8 mouse cellular contexts compared by ENCODE assay signal in the genomic region with DNA sequence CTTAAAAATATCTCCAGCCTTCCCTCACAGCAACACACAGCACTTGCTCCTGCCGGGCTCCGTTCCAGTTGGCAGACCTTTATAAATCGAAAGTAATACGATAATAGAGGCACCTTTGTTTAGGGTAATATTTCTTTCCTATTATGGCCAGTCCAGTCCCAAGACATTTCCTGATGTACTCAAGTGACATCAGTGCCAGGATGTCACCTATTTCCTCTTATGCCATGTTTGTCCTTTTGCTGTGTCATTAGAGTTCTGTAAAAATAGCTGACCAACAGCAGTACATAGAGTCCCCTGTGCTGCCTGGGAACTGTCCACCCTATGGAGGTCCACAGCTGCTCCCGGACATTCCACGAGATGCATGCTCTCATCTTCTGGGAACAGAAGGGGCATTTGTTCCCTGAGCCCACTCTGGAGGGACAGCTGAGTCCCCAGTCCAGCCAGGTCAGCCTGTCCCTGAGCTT.
DNase-seq lines count a peak whose midpoint lies in the region; ATAC-seq and TF ChIP-seq lines count a peak whose summit lies in the region.

No protein-coding gene starts in this region.

- no peaks in the 10 kb centered on the region for H3K4me1 ChIP-seq in liver, postnatal 0 days (ENCODE audit: insufficient read depth)

- H3K27me3 ChIP-seq in liver, postnatal 0 days (ENCODE audit: insufficient read depth, low read length) = no peaks in the 10 kb centered on the region

- peak; percentile 76 for ATAC-seq in liver, postnatal 0 days
- no peak for ATAC-seq in CD4-positive, CD25-positive, alpha-beta regulatory T cell, adult 4 months

- peak; percentile 45 to 52 for DNase-seq in cerebellum, postnatal 14 days
- DNase-seq in cerebellum, adult 11-12 months = no peak
- DNase-seq in adrenal gland, postnatal 14 days = peak; percentile 61
- DNase-seq in heart, postnatal 36 days = peak; percentile 38 to 48
- no peak for DNase-seq in liver, postnatal 0 days
- DNase-seq in urinary bladder, postnatal 14 days (ENCODE audit: low spot score) = no peak
- DNase-seq in right cerebral cortex, adult 18-20 months = no peak

- H3K9ac ChIP-seq in liver, postnatal 0 days (replicated peaks) = no peak overlapping the region

- no peak for TF ChIP-seq CTCF in liver, postnatal 0 days (IDR thresholded peaks at IDR 0.05; ENCODE audit: low read depth)

- no peaks in the 10 kb centered on the region for H3K36me3 ChIP-seq in liver, postnatal 0 days (replicated peaks; ENCODE audit: insufficient read depth, low read length)

- H3K4me2 ChIP-seq in liver, postnatal 0 days (ENCODE audit: low read depth, low read length) = no peak overlapping the region

- H3K4me3 ChIP-seq in liver, postnatal 0 days (ENCODE audit: low read depth, low read length) = no peak overlapping the region

- 54% methylated on average over 6 of the region's 6 CpGs for WGBS in liver, postnatal 0 days (ENCODE audit: insufficient replicate concordance)

- peak overlapping the region; percentile 64 for H3K27ac ChIP-seq in liver, postnatal 0 days (ENCODE audit: low read depth)

- intact Hi-C loops in heart, postnatal 36 days (cut with DNase I) = no loop called here

- H3K9me3 ChIP-seq in liver, postnatal 0 days (ENCODE audit: low read length) = no peaks in the 10 kb centered on the region

- peak; percentile 81 for TF ChIP-seq EP300 in liver, postnatal 0 days (IDR thresholded peaks at IDR 0.05; ENCODE audit: low read depth)

Comparison
In these comparisons a context has a peak if more than half of its experiments do, and no peak if none do; other contexts are left out.
1. DNase-seq: peak in cerebellum, postnatal 14 days (2 of 2), adrenal gland, postnatal 14 days (single experiment) and heart, postnatal 36 days (2 of 2); none in cerebellum, adult 11-12 months (single experiment), liver, postnatal 0 days (single experiment), urinary bladder, postnatal 14 days (single experiment) and right cerebral cortex, adult 18-20 months (single experiment).